Mouse (Mus musculus) testis, adult 10 weeks (tissue): ENCODE measurements around the gene Trim27. TPM values are rescaled to one million over a fixed set of nuclear protein-coding genes. Genes with fewer than 3 reads are reported as not detected.

Source experiments
- polyA plus RNA-seq: library from polyadenylated mRNA; stranded (reverse); fragments of 350-450 nt; fragmentation: Illumina TruSeq; extraction: RNeasy Lipid Tissue Mini Kit (QIAGEN cat#74804); gene quantifications from one replicate; pipeline ENCODE4 v1.2.3, GENCODE M21; 2014; ENCODE audit warnings: low read depth, low replicate concordance

The Trim27 gene
- polyA plus RNA-seq, result 180 TPM

DNA sequence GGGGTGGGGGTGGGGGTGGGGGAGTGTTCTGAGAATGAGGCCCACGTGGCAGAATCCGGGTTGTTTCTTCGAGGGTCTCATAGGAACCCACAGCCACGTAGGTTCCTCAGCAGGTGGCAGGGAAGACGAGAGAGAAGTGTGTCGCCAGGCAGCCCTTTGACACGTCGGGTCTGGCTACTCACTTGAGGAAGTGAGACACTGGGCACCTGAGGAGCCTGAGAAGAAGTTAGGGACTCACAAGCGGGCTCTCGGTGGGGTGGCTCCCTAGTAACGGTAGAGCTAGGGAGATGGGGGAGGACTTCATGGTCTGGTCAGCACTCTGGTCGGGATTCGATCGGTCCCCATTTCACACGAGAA, at the start of gene Trim27:
TSS of gene Trim27 (plus strand) at position 79 of the 357 bp plus-strand sequence.

DNA sequence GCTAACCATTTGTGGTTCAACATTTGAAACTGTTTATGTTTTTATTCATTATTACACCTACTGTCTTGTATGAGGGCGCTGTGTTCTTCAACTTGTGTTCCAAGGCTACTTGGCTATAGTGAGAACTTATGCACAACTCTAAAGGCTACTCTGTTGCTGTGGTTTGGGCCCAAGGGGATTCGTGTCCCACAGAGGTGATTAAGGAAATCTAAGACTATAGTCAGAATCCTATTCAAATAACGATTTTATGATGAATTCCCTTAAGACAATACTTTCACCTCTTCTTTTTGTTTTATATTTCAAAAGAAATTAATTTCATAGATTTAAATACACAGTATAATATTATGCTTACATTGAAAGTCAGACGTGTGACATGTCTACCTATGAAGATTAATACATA, 33.5 kb upstream of the Trim27 start, which contains the start of gene Olfr1368:
TSS of gene Olfr1368 (minus strand) at position 101 of the 400 bp plus-strand sequence.

Other genes with a start within 250 kb of the Trim27 start
- not detected for gene Olfr1370, start 104.5 kb upstream of the Trim27 start, polyA plus RNA-seq
- not detected for gene Olfr1369-ps1, start 68.0 kb upstream of the Trim27 start, polyA plus RNA-seq
- not detected for gene Olfr263, start 49.8 kb upstream of the Trim27 start, polyA plus RNA-seq
- 0.29 TPM for gene Olfr1368, start 33.6 kb upstream of the Trim27 start, polyA plus RNA-seq
- gene Gpx5, start 113.3 kb downstream of the Trim27 start, polyA plus RNA-seq, result not detected
- gene Gpx6, start 132.7 kb downstream of the Trim27 start, polyA plus RNA-seq, result 42.6 TPM
- not detected for gene Olfr1367, start 167.5 kb downstream of the Trim27 start, polyA plus RNA-seq
- 87.2 TPM for gene Zscan12, start 183.4 kb downstream of the Trim27 start, polyA plus RNA-seq
- 29.9 TPM for gene Zkscan3, start 223.3 kb downstream of the Trim27 start, polyA plus RNA-seq